Mouse (Mus musculus) heart, embryonic 14.5 days (tissue): ENCODE measurements around the gene Myl7. TPM values are rescaled to one million over a fixed set of nuclear protein-coding genes. Genes with fewer than 3 reads are reported as not detected.

ENCODE experiments used
- ATAC-seq: fragments of 200-750 bp; cut with Nextera tagmentation; 2 replicates; pipeline ENCODE4 v1.8.0; 2017; ENCODE audit warnings: low read depth, moderate TSS enrichment; ENCODE audit not compliant: insufficient number of reproducible peaks, insufficient read depth, low FRiP score
- H3K27ac ChIP-seq, 2 experiments: fragments of 200-500 bp in 1 of 2; fragments of 300-500 bp in 1 of 2; sonication (generic) in 1 of 2; replicated peaks in 1 of 2; 2 replicates each; pipeline ENCODE4 v1.5.1; 2012 to 2014; ENCODE audit warnings: low read depth in 2 of 2, low read length in 2 of 2, control low read depth in 1 of 2, mild to moderate bottlenecking in 1 of 2, mixed read lengths in 1 of 2; ENCODE audit not compliant: control insufficient read depth in 1 of 2, insufficient read depth in 1 of 2
- H3K27me3 ChIP-seq: fragments of 300-500 bp; sonication (generic); 2 replicates; pipeline ENCODE4 v1.6.1; 2014; ENCODE audit warnings: mild to moderate bottlenecking, low read length, control low read depth; ENCODE audit not compliant: control insufficient read depth, insufficient read depth
- H3K36me3 ChIP-seq: fragments of 300-500 bp; sonication (generic); 2 replicates; pipeline ENCODE4 v1.6.1; 2014; ENCODE audit warnings: mild to moderate bottlenecking, control low read depth, low read length, mixed read lengths; ENCODE audit not compliant: control insufficient read depth, insufficient read depth
- H3K4me1 ChIP-seq, 2 experiments: fragments of 200-500 bp in 1 of 2; fragments of 300-500 bp in 1 of 2; sonication (generic) in 1 of 2; 2 replicates each; pipeline ENCODE4 v1.6.1; 2012 to 2014; ENCODE audit warnings: low read length in 2 of 2, control low read depth in 1 of 2, mixed read lengths in 1 of 2; ENCODE audit not compliant: control insufficient read depth in 2 of 2, insufficient read depth in 2 of 2
- H3K4me2 ChIP-seq: fragments of 300-500 bp; sonication (generic); 2 replicates; pipeline ENCODE4 v1.6.1; 2014; ENCODE audit warnings: mild to moderate bottlenecking, low read length
- H3K4me3 ChIP-seq, 2 experiments: fragments of 200-500 bp in 1 of 2; fragments of 300-500 bp in 1 of 2; sonication (generic) in 1 of 2; 2 replicates each; pipeline ENCODE4 v1.5.1; 2012 to 2014; ENCODE audit warnings: low read length in 2 of 2, mild to moderate bottlenecking in 2 of 2, control low read depth in 1 of 2, low read depth in 1 of 2, moderate library complexity in 1 of 2; ENCODE audit not compliant: control insufficient read depth in 1 of 2, insufficient read depth in 1 of 2
- H3K9ac ChIP-seq: fragments of 300-500 bp; sonication (generic); 2 replicates; pipeline ENCODE4 v1.6.1; 2014; ENCODE audit warnings: mild to moderate bottlenecking, low read length
- H3K9me3 ChIP-seq: fragments of 300-500 bp; sonication (generic); 2 replicates; pipeline ENCODE4 v1.6.1; 2016; ENCODE audit warnings: low read length, control low read depth; ENCODE audit not compliant: control insufficient read depth
- WGBS: fragments of 180-500 bp; shearing (Covaris S2); extraction: QIAGEN DNeasy Blood & Tissue Kit; methylation state at CpG from one replicate; pipeline ENCODE4 v1.1.7; 2014; 5-methylcytosine and 5-hydroxymethylcytosine counted together
- polyA plus RNA-seq: library from polyadenylated mRNA; unstranded; fragments of >200 nt; fragmentation: Nextera tagmentation; extraction: Ambion mirVana; gene quantifications from 2 replicates; pipeline ENCODE4 v1.2.1, GENCODE M21; 2014

The Myl7 gene
- polyA plus RNA-seq, 1 experiment from 2014 or later, result 7,420 TPM

- H3K4me1 ChIP-seq, result peaks cover 10 to 19% of the 10 kb centered on the region in 2 experiments
- no peak overlapping the region for H3K4me3 ChIP-seq
- H3K27ac ChIP-seq, result no peak overlapping the region
- 79% methylated on average over 4 of the region's 4 CpGs for WGBS
- no peaks in the 10 kb centered on the region for H3K27me3 ChIP-seq
- no peak overlapping the region for H3K4me2 ChIP-seq
- no peak for ATAC-seq
- no peaks in the 10 kb centered on the region for H3K36me3 ChIP-seq
- no peak overlapping the region for H3K9ac ChIP-seq
- no peaks in the 10 kb centered on the region for H3K9me3 ChIP-seq
Observed at GRCm38 (mm10) chr11:5913936-5914335, 15.4 kb upstream of the Myl7 start.

GRCm38 (mm10) chr11:5913256-5913655 is 14.7 kb upstream of the Myl7 start:
- Histone ChIP-seq H3K4me1 (peaks cover 10 to 19% of the 10 kb centered on the region in 2 experiments), H3K9me3 (no peaks in the 10 kb centered on the region), H3K9ac (peak overlapping the region; percentile 1; the same call in 1 of the 2 replicates), H3K4me3 (no peak overlapping the region), H3K27ac (no peak overlapping the region), H3K27me3 (no peaks in the 10 kb centered on the region), H3K36me3 (no peaks in the 10 kb centered on the region), H3K4me2 (no peak overlapping the region)
- WGBS, result 44% methylated on average over 8 of the region's 8 CpGs
- no peak for ATAC-seq

DNA sequence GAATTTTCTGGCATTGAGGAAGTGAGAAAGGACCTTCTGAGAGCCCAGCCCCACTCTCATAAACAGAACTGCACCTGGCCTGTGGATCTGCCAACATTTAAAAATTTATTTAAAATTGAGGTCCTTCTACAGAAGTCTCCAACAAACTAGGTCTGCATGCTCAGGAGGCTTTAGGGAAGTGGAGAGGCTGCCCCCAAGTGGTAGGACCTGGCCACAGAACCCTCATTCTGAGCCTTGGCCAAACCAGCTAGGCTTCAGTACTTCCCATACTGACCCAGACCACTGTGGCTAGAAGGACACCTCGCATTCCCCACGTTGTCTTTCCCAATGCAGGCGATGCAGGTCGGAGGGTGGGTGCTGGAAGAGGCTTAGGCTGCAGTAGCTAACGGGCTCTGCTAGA is 14.1 kb upstream of the Myl7 start:
- H3K27ac ChIP-seq, result no peak overlapping the region
- H3K4me1 ChIP-seq, result peaks cover 10 to 19% of the 10 kb centered on the region in 2 experiments
- 16% methylated on average over 5 of the region's 5 CpGs for WGBS
- no peak overlapping the region for H3K4me2 ChIP-seq
- no peak overlapping the region for H3K9ac ChIP-seq
- no peak overlapping the region for H3K4me3 ChIP-seq
- H3K27me3 ChIP-seq, result no peaks in the 10 kb centered on the region
- no peaks in the 10 kb centered on the region for H3K9me3 ChIP-seq
- H3K36me3 ChIP-seq, result no peaks in the 10 kb centered on the region
- ATAC-seq, result peak; percentile 45; the same call in 1 of the 2 replicates

GRCm38 (mm10) chr11:5908642-5909041 is 10.1 kb upstream of the Myl7 start:
- no peak overlapping the region for H3K27ac ChIP-seq
- peaks cover 0 to 7% of the 10 kb centered on the region in 2 experiments; a peak in 1 of 4 replicates for H3K4me1 ChIP-seq
- no peak overlapping the region for H3K4me3 ChIP-seq
- H3K27me3 ChIP-seq, result no peaks in the 10 kb centered on the region; the same call in 1 of the 2 replicates
- H3K9me3 ChIP-seq, result no peaks in the 10 kb centered on the region
- H3K36me3 ChIP-seq, result no peaks in the 10 kb centered on the region
- 77% methylated on average over 4 of the region's 4 CpGs for WGBS
- no peak overlapping the region for H3K9ac ChIP-seq
- no peak overlapping the region for H3K4me2 ChIP-seq
- ATAC-seq, result no peak

- Histone ChIP-seq H3K27ac (no peak overlapping the region), H3K4me1 (peaks cover 3 to 4% of the 10 kb centered on the region in 2 experiments; a peak in 2 of 4 replicates), H3K27me3 (peaks cover 10% of the 10 kb centered on the region; the same call in 1 of the 2 replicates), H3K9me3 (no peaks in the 10 kb centered on the region), H3K36me3 (no peaks in the 10 kb centered on the region), H3K9ac (no peak overlapping the region), H3K4me2 (no peak overlapping the region), H3K4me3 (no peak overlapping the region)
- ATAC-seq, result no peak
- WGBS, result 72% methylated on average over 5 of the region's 5 CpGs
Observed at GRCm38 (mm10) chr11:5907096-5907495, 8.5 kb upstream of the Myl7 start.

DNA sequence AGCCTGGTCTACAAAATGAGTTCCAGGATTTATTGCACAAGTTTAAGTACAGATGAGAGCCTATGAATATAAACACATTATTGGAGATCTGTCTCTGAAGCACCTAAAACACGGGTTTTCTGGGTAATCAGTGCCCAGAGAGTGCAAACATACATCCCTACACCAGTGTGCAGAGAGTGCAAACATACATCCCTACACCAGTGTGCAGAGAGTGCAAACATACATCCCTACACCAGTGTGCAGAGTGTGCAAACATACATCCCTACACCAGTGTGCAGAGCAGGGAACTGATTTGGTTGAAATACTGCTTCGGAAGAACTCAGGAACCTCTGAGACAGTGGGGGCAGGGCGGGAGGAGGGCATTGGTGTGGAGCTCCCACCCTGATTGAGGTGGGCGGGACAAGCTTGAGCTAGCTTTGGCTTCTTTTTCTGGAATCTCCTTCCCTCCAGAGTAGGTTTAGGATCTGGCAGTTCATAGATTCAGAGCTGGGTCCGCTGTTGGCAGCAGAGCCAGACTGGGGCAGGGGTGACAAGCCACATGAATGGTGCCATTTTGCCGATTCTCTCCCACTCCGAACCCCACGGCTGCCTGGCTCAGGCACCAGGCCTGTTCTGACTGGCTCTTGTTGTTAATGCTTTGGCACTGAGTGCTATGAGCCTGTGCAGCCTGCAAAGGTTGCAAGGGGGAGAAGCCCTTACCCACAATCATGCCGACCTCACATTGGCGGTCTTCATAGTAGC is 7.4 kb upstream of the Myl7 start:
- H3K27me3 ChIP-seq, result peaks cover 10% of the 10 kb centered on the region; the same call in 1 of the 2 replicates
- no peak for ATAC-seq
- no peak overlapping the region for H3K27ac ChIP-seq
- H3K9me3 ChIP-seq, result no peaks in the 10 kb centered on the region
- no peak overlapping the region for H3K9ac ChIP-seq
- no peaks in the 10 kb centered on the region for H3K36me3 ChIP-seq
- H3K4me1 ChIP-seq, result peaks cover 13 to 14% of the 10 kb centered on the region in 2 experiments
- no peak overlapping the region for H3K4me2 ChIP-seq
- H3K4me3 ChIP-seq, result no peak overlapping the region
- WGBS, result 78% methylated on average over 10 of the region's 10 CpGs

GRCm38 (mm10) chr11:5904871-5905270 is 6.3 kb upstream of the Myl7 start:
- 89% methylated on average over 6 of the region's 6 CpGs for WGBS
- no peak for ATAC-seq
- Histone ChIP-seq H3K9me3 (no peaks in the 10 kb centered on the region), H3K27me3 (peaks cover 10% of the 10 kb centered on the region; the same call in 1 of the 2 replicates), H3K4me1 (peaks cover 13 to 14% of the 10 kb centered on the region in 2 experiments), H3K27ac (no peak overlapping the region), H3K4me3 (no peak overlapping the region), H3K9ac (no peak overlapping the region), H3K36me3 (no peaks in the 10 kb centered on the region), H3K4me2 (no peak overlapping the region)
